Mouse (Mus musculus) spleen, postnatal 0 days (tissue): ENCODE results near the gene Gm11020. TPM values are rescaled to one million over a fixed set of nuclear protein-coding genes. Genes with fewer than 3 reads are reported as not detected.

Experiments
- polyA plus RNA-seq: library from polyadenylated mRNA; unstranded; fragments of >200 nt; fragmentation: Nextera tagmentation; extraction: Ambion mirVana; gene quantifications from 2 replicates; pipeline ENCODE4 v1.2.1, GENCODE M21; 2015

The Gm11020 gene
- polyA plus RNA-seq: not detected in 2 replicates

DNA sequence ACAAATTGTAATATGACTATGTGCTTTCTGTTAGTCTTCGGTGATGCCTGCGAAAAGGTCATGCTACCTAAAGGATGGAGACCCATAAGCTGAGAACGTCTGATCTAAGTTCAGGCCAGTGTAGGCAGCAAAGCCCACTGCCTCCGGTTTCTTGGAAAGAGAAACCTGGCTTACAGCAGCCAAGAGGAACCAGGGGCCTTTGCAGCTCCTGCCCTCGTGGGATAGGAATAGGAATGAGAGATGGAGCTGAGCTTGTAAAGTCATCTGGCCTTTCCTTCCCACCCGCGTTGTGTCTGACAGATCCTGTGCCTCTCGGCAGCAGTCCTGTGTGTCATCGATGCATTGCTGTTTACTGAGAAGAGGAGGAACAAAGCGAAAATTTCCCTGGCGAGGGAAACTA lies at the start of gene Gm11020:
Gene Gm11020 (plus strand): TSS at position 301 of the 400 bp plus-strand sequence.

DNA sequence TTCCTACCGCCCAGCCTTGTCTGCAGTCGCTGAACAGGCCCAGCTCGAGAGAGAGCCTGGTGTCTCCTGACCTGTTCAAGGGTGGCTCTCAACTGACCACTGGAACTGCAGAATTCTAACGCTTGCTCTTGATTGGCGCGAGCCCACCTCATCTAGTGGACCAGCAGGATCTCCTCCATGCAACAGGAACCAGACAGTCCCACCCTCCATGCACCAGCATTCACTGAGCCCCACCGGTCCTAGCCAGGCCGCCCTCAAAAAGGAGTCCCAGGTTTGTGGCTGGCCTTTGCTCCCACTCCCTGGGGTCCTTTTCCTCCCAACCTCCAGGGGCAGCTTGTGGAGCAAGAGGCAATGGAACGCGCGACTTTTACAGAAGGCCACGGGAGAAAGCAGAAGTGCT lies 28.3 kb upstream of the Gm11020 start, which contains the start of gene Cmtm2a:
Gene Cmtm2a (minus strand): TSS at position 101 of the 400 bp plus-strand sequence.

GRCm38 (mm10) chr8:104309441-104310155 lies 11.8 kb upstream of the Gm11020 start, which contains the start of the genes Gm45711 and Cmtm1:
TSS of gene Gm45711 (minus strand) at chr8:104310081.
TSS of gene Cmtm1 (minus strand) at chr8:104310145.

DNA sequence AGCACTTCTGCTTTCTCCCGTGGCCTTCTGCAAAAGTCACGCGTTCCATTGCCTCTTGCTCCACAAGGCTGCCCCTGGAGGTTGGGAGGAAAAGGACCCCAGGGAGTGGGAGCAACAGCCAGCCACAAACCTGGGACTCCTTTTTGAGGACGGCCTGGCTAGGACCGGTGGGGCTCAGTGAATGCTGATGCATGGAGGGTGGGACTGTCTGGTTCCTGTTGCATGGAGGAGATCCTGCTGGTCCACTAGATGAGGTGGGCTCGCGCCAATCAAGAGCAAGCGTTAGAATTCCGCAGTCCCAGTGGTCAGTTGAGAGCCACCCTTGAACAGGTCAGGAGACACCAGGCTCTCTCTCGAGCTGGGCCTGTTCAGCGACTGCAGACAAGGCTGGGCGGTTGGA lies 563 bp downstream of the Gm11020 start, which contains the start of gene Cmtm2b:
Gene Cmtm2b (plus strand): TSS at position 301 of the 400 bp plus-strand sequence.

DNA sequence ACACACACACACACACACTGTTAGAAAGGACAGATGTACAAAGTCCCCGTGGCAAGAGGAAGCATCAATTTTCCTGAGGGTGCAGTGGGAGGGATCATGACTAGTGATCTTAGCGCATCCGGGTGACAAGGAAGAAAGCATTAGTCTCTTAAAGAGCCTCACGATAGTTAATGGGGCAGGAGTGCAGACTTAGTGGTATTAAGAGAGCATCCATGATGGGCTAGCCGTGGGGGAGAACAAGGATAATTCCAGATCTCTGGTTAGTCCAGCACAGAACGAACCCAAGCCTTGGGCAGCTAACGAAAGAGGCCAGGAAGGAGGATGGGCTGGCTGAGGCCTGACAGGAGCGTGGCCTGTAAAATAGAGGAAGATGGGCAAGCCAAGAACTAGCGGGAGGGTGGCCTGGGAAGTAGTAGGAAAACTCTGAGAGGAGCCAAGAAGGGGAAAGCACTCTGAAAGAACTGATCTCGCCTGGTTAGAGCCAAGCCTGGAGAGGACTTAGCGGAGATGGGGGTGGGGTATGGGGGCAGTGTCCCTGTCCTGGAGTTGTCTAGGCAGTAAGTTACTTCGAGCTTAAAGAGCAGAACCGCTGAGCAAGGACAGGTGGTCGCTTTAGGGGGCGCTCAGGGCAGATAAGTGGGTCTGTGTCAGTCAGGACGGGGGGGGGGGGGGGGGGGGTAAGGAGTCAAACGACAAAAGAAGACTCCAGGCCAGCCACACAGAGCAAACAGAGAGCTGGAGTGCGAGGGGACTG lies 18.0 kb downstream of the Gm11020 start, which contains the start of gene Cmtm3:
Gene Cmtm3 (plus strand): TSS at position 182 of the 754 bp plus-strand sequence.

Other genes starting within 250 kb of the Gm11020 start
- 16.3 and 20.6 TPM in 2 replicates for gene Cdh5, start 219.9 kb upstream of the Gm11020 start, polyA plus RNA-seq
- gene Bean1, start 151.1 kb upstream of the Gm11020 start, polyA plus RNA-seq: 0.35 and 0.40 TPM in 2 replicates
- 15.1 and 20.3 TPM in 2 replicates for gene Tk2, start 73.0 kb upstream of the Gm11020 start, polyA plus RNA-seq
- 40.6 and 41.4 TPM in 2 replicates for gene Cklf, start 70.7 kb upstream of the Gm11020 start, polyA plus RNA-seq
- not detected in 2 replicates for gene Cmtm2a, start 28.4 kb upstream of the Gm11020 start, polyA plus RNA-seq
- not detected in 2 replicates for gene Gm45711, start 11.5 kb upstream of the Gm11020 start, polyA plus RNA-seq
- not detected in 2 replicates for gene Cmtm1, start 11.4 kb upstream of the Gm11020 start, polyA plus RNA-seq
- gene Cmtm2b, start 663 bp downstream of the Gm11020 start, polyA plus RNA-seq: not detected in 2 replicates
- 44.0 and 60.1 TPM in 2 replicates for gene Cmtm3, start 17.8 kb downstream of the Gm11020 start, polyA plus RNA-seq
- 0.83 and 1.1 TPM in 2 replicates for gene Cmtm4, start 74.2 kb downstream of the Gm11020 start, polyA plus RNA-seq
- gene Dync1li2, start 121.5 kb downstream of the Gm11020 start, polyA plus RNA-seq: 18.4 and 21.2 TPM in 2 replicates
- gene Terb1, start 188.3 kb downstream of the Gm11020 start, polyA plus RNA-seq: 0.05 and 0.06 TPM in 2 replicates
- gene Nae1, start 213.1 kb downstream of the Gm11020 start, polyA plus RNA-seq: 40.8 and 41.6 TPM in 2 replicates
- gene Car7, start 213.1 kb downstream of the Gm11020 start, polyA plus RNA-seq: 1.2 and 1.7 TPM in 2 replicates